Mouse (Mus musculus): Measurements from ENCODE around the gene Hspg2. TPM values are rescaled to one million over a fixed set of nuclear protein-coding genes. Genes with fewer than 3 reads are reported as not detected.
A peak's percentile ranks its signal among the peaks of the same experiment; 100 is the strongest.

Gene Hspg2
- polyA plus RNA-seq, 1 experiment: 0.26 TPM

DNA sequence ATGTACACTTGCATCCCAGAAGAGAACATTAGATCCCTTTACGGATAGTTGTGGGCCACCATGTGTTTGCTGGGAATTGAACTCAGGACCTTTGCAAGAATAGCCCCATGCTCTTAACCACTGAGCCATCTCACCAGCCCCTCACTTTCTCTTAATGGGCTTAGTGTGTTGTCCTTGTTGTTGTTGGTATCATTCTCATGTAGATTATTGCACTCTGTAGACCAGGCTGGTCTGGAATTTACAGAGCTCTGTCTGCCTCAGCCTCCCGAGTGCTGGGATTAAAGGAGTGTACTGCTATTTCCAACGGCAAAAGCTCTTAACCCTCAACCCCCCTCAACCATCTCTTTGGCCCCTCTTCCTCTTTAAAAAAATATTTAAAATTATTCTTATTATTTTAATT lies 121.0 kb downstream of the Hspg2 start:
- H3K27me3 ChIP-seq (ENCODE audit: control insufficient read depth): no peaks in the 10 kb centered on the region
- no peak overlapping the region for H3K4me3 ChIP-seq (replicated peaks)

DNA sequence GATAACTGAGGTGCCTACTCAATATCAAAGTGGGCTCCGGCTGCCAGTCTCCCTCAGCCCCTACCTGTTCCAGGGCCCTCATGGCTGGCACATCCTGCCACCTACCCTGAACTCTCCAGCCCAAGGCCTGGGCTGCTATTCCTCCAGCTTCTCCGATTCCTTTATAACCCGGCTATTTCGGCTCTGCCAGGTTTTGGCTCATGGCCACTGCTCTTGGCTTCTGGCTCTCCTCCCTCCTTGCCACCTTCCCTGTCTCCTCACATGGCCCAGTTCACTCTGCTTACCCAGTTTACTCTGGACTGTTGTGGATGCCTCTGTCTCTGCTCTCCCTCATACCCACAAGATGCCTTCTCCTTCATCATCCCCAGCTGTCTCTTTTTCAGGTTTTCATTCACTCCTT lies 122.4 kb downstream of the Hspg2 start:
- TF ChIP-seq TAL1 (IDR thresholded peaks at IDR 0.05; ENCODE audit: low read length) (no peak), GATA1 (IDR thresholded peaks at IDR 0.05; ENCODE audit: low read length) (no peak)
- Histone ChIP-seq H3K27me3 (ENCODE audit: control insufficient read depth) (no peaks in the 10 kb centered on the region), H3K36me3 (ENCODE audit: control insufficient read depth) (no peaks in the 10 kb centered on the region)

More for the DNA sequence above, 121.0 kb downstream of the Hspg2 start:
- Histone ChIP-seq H3K9me3 (ENCODE audit: control insufficient read depth, low read length) (no peaks in the 10 kb centered on the region), H3K4me1 (ENCODE audit: control insufficient read depth) (peaks cover 2% of the 10 kb centered on the region), H3K36me3 (ENCODE audit: control insufficient read depth) (no peaks in the 10 kb centered on the region)
- TF ChIP-seq TAL1 (IDR thresholded peaks at IDR 0.05; ENCODE audit: low read length) (no peak), GATA1 (IDR thresholded peaks at IDR 0.05; ENCODE audit: low read length) (no peak)

DNA sequence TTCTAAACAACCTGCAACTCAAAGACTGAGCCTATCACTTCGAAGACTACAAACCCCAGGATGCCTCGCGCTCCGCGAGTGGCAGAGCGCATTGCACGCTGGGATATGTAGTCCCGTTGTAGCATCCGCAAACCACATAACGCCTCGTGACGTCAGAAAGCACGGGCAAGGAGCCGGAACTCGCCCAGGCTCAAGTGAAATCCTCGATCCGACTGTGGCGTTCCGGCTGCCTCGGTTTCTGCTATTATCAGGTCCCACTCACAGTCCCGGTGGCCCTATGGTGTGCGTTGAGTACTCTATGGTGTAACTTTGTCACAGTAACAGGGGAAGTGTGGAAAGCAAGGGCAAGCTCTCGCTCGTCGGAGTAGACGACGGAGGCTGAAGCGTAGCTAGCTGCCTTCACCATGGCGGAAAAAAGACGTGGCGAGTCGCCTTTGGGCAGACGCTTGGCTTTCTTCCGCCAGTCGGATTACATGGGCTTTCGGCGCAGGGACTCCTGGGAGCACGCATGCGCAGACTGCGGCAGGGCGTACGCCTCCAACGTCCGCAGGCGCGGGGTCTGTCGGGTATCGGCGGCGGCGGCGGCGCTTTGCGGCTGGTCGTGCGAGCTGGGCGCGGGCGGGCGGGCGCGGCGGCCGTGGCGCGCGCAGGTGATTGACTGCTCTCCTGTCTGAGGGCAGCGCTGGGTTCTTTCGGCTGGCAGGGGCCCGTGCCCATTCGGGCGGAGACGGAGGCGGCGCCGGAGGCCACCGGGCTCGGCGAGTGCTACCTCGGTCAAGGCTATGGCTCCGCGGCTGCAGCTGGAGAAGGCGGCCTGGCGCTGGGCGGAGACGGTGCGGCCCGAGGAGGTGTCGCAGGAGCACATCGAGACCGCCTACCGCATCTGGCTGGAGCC lies 125.3 kb downstream of the Hspg2 start, which contains the start of gene Usp48:
Usp48 (plus strand) TSS at position 155 of the 895 bp plus-strand sequence.
- no peaks in the 10 kb centered on the region for H3K9me3 ChIP-seq (ENCODE audit: control insufficient read depth, low read length)
- peaks cover 40% of the 10 kb centered on the region for H3K4me1 ChIP-seq (ENCODE audit: control insufficient read depth)
- TF ChIP-seq GATA1 (IDR thresholded peaks at IDR 0.05; ENCODE audit: low read length) (no peak), TAL1 (IDR thresholded peaks at IDR 0.05; ENCODE audit: low read length) (no peak)
- H3K36me3 ChIP-seq (ENCODE audit: control insufficient read depth): peaks cover 19% of the 10 kb centered on the region
- H3K27me3 ChIP-seq (ENCODE audit: control insufficient read depth): no peaks in the 10 kb centered on the region
- H3K4me3 ChIP-seq (replicated peaks): peak within 1 kb of the TSS; percentile 87

More for the DNA sequence above, 122.4 kb downstream of the Hspg2 start:
- Histone ChIP-seq H3K4me3 (replicated peaks) (no peak overlapping the region), H3K4me1 (ENCODE audit: control insufficient read depth) (peaks cover 13% of the 10 kb centered on the region), H3K9me3 (ENCODE audit: control insufficient read depth, low read length) (no peaks in the 10 kb centered on the region)

DNA sequence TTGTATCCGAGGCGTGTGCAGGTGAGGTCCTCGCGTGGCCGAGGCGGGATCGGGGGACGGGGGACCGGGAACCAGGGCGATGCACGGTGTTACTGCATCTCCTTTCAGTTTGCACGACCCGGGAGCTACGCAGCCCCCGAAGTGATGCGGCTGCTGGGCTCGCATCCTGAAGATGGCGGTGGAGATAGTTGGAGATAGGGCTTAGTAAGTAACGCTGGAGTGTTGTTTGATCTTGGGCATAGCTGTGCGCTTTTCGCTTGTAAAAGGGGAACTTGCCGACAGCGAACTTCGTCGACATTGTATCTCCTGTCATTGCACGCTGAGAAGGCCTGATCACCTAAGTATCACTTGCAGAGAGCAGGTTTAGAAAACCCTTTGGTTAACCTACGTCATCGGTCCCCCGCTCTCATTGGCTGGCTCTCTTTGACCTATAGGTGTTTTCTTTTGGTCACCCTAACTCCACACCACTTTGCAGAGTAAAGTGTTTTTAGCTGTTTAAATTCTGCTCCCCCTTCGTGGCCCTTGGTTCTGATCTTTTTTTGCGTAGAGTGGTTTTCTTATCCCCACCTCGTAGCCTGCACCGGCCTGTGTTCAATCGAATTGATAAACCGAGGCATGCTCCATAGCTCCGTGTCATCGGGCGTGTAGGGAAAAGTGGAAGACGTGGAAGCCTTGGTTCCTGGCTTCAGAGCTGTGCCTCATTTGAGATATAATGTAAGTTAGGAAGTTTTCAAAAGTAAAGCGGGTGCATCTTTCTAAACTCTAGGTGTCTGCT lies 126.1 kb downstream of the Hspg2 start:
- peaks cover 48% of the 10 kb centered on the region for H3K4me1 ChIP-seq (ENCODE audit: control insufficient read depth)
- TF ChIP-seq GATA1 (IDR thresholded peaks at IDR 0.05; ENCODE audit: low read length) (peak; percentile 83), TAL1 (IDR thresholded peaks at IDR 0.05; ENCODE audit: low read length) (no peak)
- H3K36me3 ChIP-seq (ENCODE audit: control insufficient read depth): peaks cover 26% of the 10 kb centered on the region
- H3K9me3 ChIP-seq (ENCODE audit: control insufficient read depth, low read length): no peaks in the 10 kb centered on the region
- H3K27me3 ChIP-seq (ENCODE audit: control insufficient read depth): no peaks in the 10 kb centered on the region
- peak overlapping the region; percentile 87 for H3K4me3 ChIP-seq (replicated peaks)

DNA sequence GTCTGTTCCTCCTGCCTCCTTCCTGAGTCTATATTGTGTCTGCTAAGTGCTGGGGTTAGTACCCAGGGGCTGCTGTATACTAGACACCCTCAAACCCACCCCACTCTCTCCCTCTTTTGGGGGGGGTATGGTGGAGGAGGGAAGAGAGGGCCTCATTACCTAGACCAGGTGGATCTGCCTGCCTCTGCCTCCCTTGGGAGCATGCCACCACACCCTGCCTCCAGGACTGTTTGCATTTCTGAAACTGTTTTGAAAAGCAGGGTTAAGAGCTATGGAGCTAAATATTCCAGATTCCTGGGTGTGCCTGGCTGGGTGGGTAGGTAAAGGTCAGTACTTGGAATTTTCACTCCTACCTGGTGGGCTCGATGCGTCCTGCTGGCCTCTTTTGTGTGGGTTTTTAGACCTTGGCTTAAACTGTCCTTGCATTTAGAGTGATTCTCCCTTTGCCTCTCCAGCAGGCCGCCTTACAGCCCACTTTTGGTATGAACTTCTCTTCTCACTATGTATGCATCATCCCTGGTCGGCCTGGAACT lies 128.6 kb downstream of the Hspg2 start:
- Histone ChIP-seq H3K36me3 (ENCODE audit: control insufficient read depth) (peaks cover 37% of the 10 kb centered on the region), H3K27me3 (ENCODE audit: control insufficient read depth) (no peaks in the 10 kb centered on the region), H3K4me1 (ENCODE audit: control insufficient read depth) (peaks cover 63% of the 10 kb centered on the region), H3K9me3 (ENCODE audit: control insufficient read depth, low read length) (no peaks in the 10 kb centered on the region), H3K4me3 (replicated peaks) (no peak overlapping the region)
- TF ChIP-seq TAL1 (IDR thresholded peaks at IDR 0.05; ENCODE audit: low read length) (no peak), GATA1 (IDR thresholded peaks at IDR 0.05; ENCODE audit: low read length) (no peak)

DNA sequence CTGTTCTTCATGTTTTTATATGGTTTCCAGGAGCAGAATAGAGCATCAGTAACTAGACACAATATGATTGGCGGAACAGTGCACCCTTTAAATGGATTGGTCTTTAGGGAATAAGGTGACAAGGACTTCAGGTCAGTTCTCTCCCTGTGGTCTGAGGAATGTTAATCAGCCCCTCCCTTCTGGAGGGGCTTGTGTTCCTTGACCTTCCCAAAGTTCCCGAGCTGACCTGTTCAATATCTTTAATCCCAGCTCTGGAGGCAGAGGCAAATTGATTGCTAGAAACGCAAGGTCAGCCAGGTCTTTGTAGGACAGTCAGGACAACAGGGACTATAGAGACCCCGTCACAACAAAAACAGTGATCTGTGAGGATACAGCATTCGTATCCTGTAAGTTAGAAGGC lies 130.0 kb downstream of the Hspg2 start:
- Histone ChIP-seq H3K36me3 (ENCODE audit: control insufficient read depth) (peaks cover 47% of the 10 kb centered on the region), H3K9me3 (ENCODE audit: control insufficient read depth, low read length) (no peaks in the 10 kb centered on the region), H3K4me3 (replicated peaks) (no peak overlapping the region), H3K4me1 (ENCODE audit: control insufficient read depth) (peaks cover 73% of the 10 kb centered on the region), H3K27me3 (ENCODE audit: control insufficient read depth) (no peaks in the 10 kb centered on the region)
- TF ChIP-seq GATA1 (IDR thresholded peaks at IDR 0.05; ENCODE audit: low read length): no peak
- TF ChIP-seq TAL1 (IDR thresholded peaks at IDR 0.05; ENCODE audit: low read length): no peak

DNA sequence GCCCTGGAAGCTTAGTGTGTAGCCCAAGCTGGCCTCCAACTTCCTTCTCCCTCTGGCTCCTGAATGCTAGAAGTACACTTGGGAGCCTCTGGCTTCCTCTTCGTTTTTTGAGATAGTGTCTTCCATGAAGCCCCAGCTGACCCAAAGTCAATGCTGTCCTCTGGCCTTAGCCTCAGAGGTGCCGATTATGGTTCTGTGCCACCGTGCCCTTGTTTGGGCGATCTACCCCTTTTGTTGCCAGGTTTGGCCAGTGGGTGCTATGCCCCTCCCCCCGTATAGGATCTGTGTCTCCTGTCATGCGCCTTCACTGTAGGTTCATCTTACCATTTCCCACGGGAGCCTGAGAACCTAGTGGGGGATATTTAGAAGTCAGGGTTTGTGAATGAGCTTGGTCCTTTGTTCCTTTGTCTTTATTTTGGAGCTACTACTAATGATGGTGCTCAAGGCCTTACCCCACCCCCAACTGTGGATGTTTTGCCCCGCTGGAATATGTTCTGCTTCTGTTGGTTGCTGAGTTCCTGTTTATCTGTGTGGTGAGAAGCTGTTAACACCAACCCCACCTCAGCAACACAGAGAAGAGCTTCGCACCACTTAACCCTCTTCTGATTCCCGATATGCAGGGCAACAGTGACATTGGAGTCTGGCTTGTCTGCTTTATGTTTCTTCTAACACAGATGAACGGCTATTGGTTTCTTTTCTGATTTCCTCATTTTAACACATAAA lies 135.0 kb downstream of the Hspg2 start:
- Histone ChIP-seq H3K27me3 (ENCODE audit: control insufficient read depth) (no peaks in the 10 kb centered on the region), H3K9me3 (ENCODE audit: control insufficient read depth, low read length) (no peaks in the 10 kb centered on the region), H3K4me1 (ENCODE audit: control insufficient read depth) (peaks cover 41% of the 10 kb centered on the region), H3K36me3 (ENCODE audit: control insufficient read depth) (peaks cover 78% of the 10 kb centered on the region), H3K4me3 (replicated peaks) (no peak overlapping the region)
- TF ChIP-seq GATA1 (IDR thresholded peaks at IDR 0.05; ENCODE audit: low read length) (no peak), TAL1 (IDR thresholded peaks at IDR 0.05; ENCODE audit: low read length) (no peak)

DNA sequence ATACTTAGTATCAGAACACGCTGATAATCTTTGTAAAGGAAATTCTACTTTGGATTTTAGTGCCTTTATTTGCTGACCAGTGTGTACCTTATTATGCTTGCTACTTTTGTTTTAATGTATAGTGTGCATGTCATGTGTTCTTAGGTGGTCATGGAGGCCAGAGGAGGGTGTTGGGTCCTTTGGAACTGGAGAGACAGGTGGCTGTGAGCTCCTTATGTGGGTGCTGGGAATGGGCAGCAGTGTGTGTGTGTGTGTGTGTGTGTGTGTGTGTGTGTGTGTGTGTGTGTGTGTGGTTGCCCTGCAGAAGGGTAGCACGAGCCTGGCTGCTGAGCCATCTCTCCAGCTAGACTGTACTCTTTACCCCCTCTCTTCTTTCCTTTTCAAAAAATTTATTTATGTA lies 138.5 kb downstream of the Hspg2 start:
- peaks cover 92% of the 10 kb centered on the region for H3K36me3 ChIP-seq (ENCODE audit: control insufficient read depth)
- no peaks in the 10 kb centered on the region for H3K27me3 ChIP-seq (ENCODE audit: control insufficient read depth)
- H3K4me1 ChIP-seq (ENCODE audit: control insufficient read depth): peaks cover 18% of the 10 kb centered on the region
- H3K9me3 ChIP-seq (ENCODE audit: control insufficient read depth, low read length): no peaks in the 10 kb centered on the region
- TF ChIP-seq TAL1 (IDR thresholded peaks at IDR 0.05; ENCODE audit: low read length) (no peak), GATA1 (IDR thresholded peaks at IDR 0.05; ENCODE audit: low read length) (no peak)
- H3K4me3 ChIP-seq (replicated peaks): no peak overlapping the region
